Mouse (Mus musculus) kidney, embryonic 15.5 days (tissue): ENCODE results near the gene Cwf19l1. TPM values are rescaled to one million over a fixed set of nuclear protein-coding genes. Genes with fewer than 3 reads are reported as not detected.

Experiments
- ATAC-seq: fragments of 200-750 bp; cut with Nextera tagmentation; replicated peaks from 2 replicates; pipeline ENCODE4 v1.8.0; 2017; ENCODE audit warnings: moderate TSS enrichment; ENCODE audit not compliant: low FRiP score
- H3K27ac ChIP-seq: fragments of 300-500 bp; sonication (generic); 2 replicates; pipeline ENCODE4 v1.5.1; 2015; ENCODE audit warnings: mild to moderate bottlenecking, inconsistent platforms
- H3K27me3 ChIP-seq: fragments of 300-500 bp; sonication (generic); 2 replicates; pipeline ENCODE4 v1.6.1; 2015; ENCODE audit warnings: inconsistent platforms
- H3K36me3 ChIP-seq: fragments of 300-500 bp; sonication (generic); 2 replicates; pipeline ENCODE4 v1.6.1; 2015; ENCODE audit warnings: inconsistent platforms
- H3K4me1 ChIP-seq: fragments of 300-500 bp; sonication (generic); 2 replicates; pipeline ENCODE4 v1.6.1; 2015; ENCODE audit warnings: inconsistent platforms
- H3K4me2 ChIP-seq: fragments of 300-500 bp; sonication (generic); 2 replicates; pipeline ENCODE4 v1.6.1; 2015; ENCODE audit warnings: moderate library complexity, mild to moderate bottlenecking, inconsistent platforms
- H3K4me3 ChIP-seq: fragments of 300-500 bp; sonication (generic); replicated peaks from 2 replicates; pipeline ENCODE4 v1.5.1; 2015; ENCODE audit warnings: mild to moderate bottlenecking, inconsistent platforms
- H3K9ac ChIP-seq: fragments of 300-500 bp; sonication (generic); 2 replicates; pipeline ENCODE4 v1.6.1; 2015; ENCODE audit warnings: mild to moderate bottlenecking, inconsistent platforms
- H3K9me3 ChIP-seq: fragments of 300-500 bp; sonication (generic); replicated peaks from 2 replicates; pipeline ENCODE4 v1.6.1; 2016; ENCODE audit warnings: inconsistent platforms
- WGBS: fragments of 180-500 bp; shearing (Covaris S2); methylation state at CpG from one replicate; pipeline ENCODE4 v1.1.7; 2015; ENCODE audit warnings: mixed read lengths; 5-methylcytosine and 5-hydroxymethylcytosine counted together
- polyA plus RNA-seq: library from polyadenylated mRNA; unstranded; fragments of >200 nt; fragmentation: Nextera tagmentation; extraction: Ambion mirVana; gene quantifications from 2 replicates; pipeline ENCODE4 v1.2.1, GENCODE M21; 2015

Gene Cwf19l1
- polyA plus RNA-seq, 1 experiment from 2014 or later = 31.0 TPM

- H3K36me3 ChIP-seq = peaks cover 47% of the 10 kb centered on the region
- H3K27me3 ChIP-seq = no peaks in the 10 kb centered on the region
- no peak for ATAC-seq
Observed at GRCm38 (mm10) chr19:44108996-44109395, 26.7 kb downstream of the Cwf19l1 start.

GRCm38 (mm10) chr19:44107661-44108521 is 27.8 kb downstream of the Cwf19l1 start:
- Histone ChIP-seq H3K27ac (peak overlapping the region; percentile 59), H3K4me3 (peak overlapping the region; percentile 92), H3K27me3 (no peaks in the 10 kb centered on the region), H3K4me2 (peak overlapping the region; percentile 82), H3K4me1 (peaks cover 19% of the 10 kb centered on the region), H3K36me3 (peaks cover 38% of the 10 kb centered on the region), H3K9me3 (no peaks in the 10 kb centered on the region), H3K9ac (peak overlapping the region; percentile 91)
- ATAC-seq = no peak
- WGBS = 27% methylated on average over 22 of the region's 22 CpGs

More at GRCm38 (mm10) chr19:44108996-44109395, 26.7 kb downstream of the Cwf19l1 start:
- H3K4me2 ChIP-seq = no peak overlapping the region
- H3K4me1 ChIP-seq = peaks cover 19% of the 10 kb centered on the region
- H3K27ac ChIP-seq = no peak overlapping the region
- H3K9ac ChIP-seq = no peak overlapping the region
- no peak overlapping the region for H3K4me3 ChIP-seq
- H3K9me3 ChIP-seq = no peaks in the 10 kb centered on the region

- Histone ChIP-seq H3K4me2 (peak within 1 kb of the TSS; percentile 82), H3K27ac (peak within 1 kb of the TSS; percentile 59), H3K4me3 (peak within 1 kb of the TSS; percentile 92), H3K9ac (peak within 1 kb of the TSS; percentile 91), H3K9me3 (no peaks in the 10 kb centered on the region), H3K4me1 (peaks cover 19% of the 10 kb centered on the region), H3K27me3 (no peaks in the 10 kb centered on the region), H3K36me3 (peaks cover 35% of the 10 kb centered on the region)
- ATAC-seq = peak; percentile 99
- under 1% methylated on average over 66 of the region's 67 CpGs for WGBS
Observed at GRCm38 (mm10) chr19:44106831-44107660, 28.6 kb downstream of the Cwf19l1 start, which contains the start of gene Chuk. Chuk (minus strand) TSS chr19:44107480.

GRCm38 (mm10) chr19:44104393-44104792 is 31.3 kb downstream of the Cwf19l1 start:
- no peak overlapping the region for H3K4me3 ChIP-seq
- ATAC-seq = no peak
- WGBS = 79% methylated on average over 1 of the region's 1 CpGs

GRCm38 (mm10) chr19:44103001-44103400 is 32.7 kb downstream of the Cwf19l1 start:
- no peak overlapping the region for H3K4me3 ChIP-seq
- H3K27me3 ChIP-seq = no peaks in the 10 kb centered on the region
- peaks cover 17% of the 10 kb centered on the region for H3K4me1 ChIP-seq
- WGBS = 85% methylated on average over 3 of the region's 3 CpGs
- H3K36me3 ChIP-seq = peaks cover 37% of the 10 kb centered on the region
- no peak overlapping the region for H3K9ac ChIP-seq
- no peak for ATAC-seq
- H3K27ac ChIP-seq = no peak overlapping the region
- H3K9me3 ChIP-seq = no peaks in the 10 kb centered on the region
- H3K4me2 ChIP-seq = no peak overlapping the region

More at GRCm38 (mm10) chr19:44104393-44104792, 31.3 kb downstream of the Cwf19l1 start:
- Histone ChIP-seq H3K27me3 (no peaks in the 10 kb centered on the region), H3K36me3 (peaks cover 29% of the 10 kb centered on the region), H3K4me1 (peaks cover 17% of the 10 kb centered on the region), H3K27ac (no peak overlapping the region), H3K9ac (no peak overlapping the region), H3K4me2 (no peak overlapping the region), H3K9me3 (no peaks in the 10 kb centered on the region)

GRCm38 (mm10) chr19:44100840-44101239 is 34.8 kb downstream of the Cwf19l1 start:
- Histone ChIP-seq H3K27ac (no peak overlapping the region), H3K36me3 (peaks cover 56% of the 10 kb centered on the region), H3K4me2 (no peak overlapping the region), H3K27me3 (no peaks in the 10 kb centered on the region), H3K4me3 (no peak overlapping the region), H3K4me1 (peaks cover 6% of the 10 kb centered on the region), H3K9ac (no peak overlapping the region), H3K9me3 (no peaks in the 10 kb centered on the region)
- ATAC-seq = no peak

- Histone ChIP-seq H3K4me2 (no peak overlapping the region), H3K27me3 (no peaks in the 10 kb centered on the region), H3K4me3 (no peak overlapping the region), H3K9me3 (no peaks in the 10 kb centered on the region), H3K36me3 (peaks cover 82% of the 10 kb centered on the region), H3K27ac (no peak overlapping the region), H3K4me1 (no peaks in the 10 kb centered on the region), H3K9ac (no peak overlapping the region)
- ATAC-seq = no peak
- 81% methylated on average over 3 of the region's 3 CpGs for WGBS
Observed at GRCm38 (mm10) chr19:44086278-44086677, 49.4 kb downstream of the Cwf19l1 start.

GRCm38 (mm10) chr19:44080920-44081319 is 54.8 kb downstream of the Cwf19l1 start:
- Histone ChIP-seq H3K27me3 (no peaks in the 10 kb centered on the region), H3K4me2 (no peak overlapping the region), H3K9me3 (no peaks in the 10 kb centered on the region), H3K36me3 (peaks cover 76% of the 10 kb centered on the region), H3K4me1 (0 out of 2 replicates have a peak, but pooled peaks cover 3% of the 10 kb centered on the region), H3K9ac (no peak overlapping the region), H3K27ac (no peak overlapping the region), H3K4me3 (no peak overlapping the region)
- no peak for ATAC-seq
- 84% methylated on average over 2 of the region's 2 CpGs for WGBS

GRCm38 (mm10) chr19:44080023-44080422 is 55.7 kb downstream of the Cwf19l1 start:
- no peak overlapping the region for H3K27ac ChIP-seq

GRCm38 (mm10) chr19:44077024-44077423 is 58.7 kb downstream of the Cwf19l1 start:
- no peak overlapping the region for H3K4me3 ChIP-seq
- peak; percentile 91 for ATAC-seq
- 0 out of 2 replicates have a peak overlapping the region, but pooled peaks have one; percentile 9 for H3K4me2 ChIP-seq
- H3K9me3 ChIP-seq = no peaks in the 10 kb centered on the region
- no peak overlapping the region for H3K9ac ChIP-seq
- WGBS = 54% methylated on average over 4 of the region's 4 CpGs
- peak overlapping the region; percentile 77 for H3K27ac ChIP-seq
- H3K27me3 ChIP-seq = no peaks in the 10 kb centered on the region
- H3K4me1 ChIP-seq = 0 out of 2 replicates have a peak, but pooled peaks cover 3% of the 10 kb centered on the region
- peaks cover 71% of the 10 kb centered on the region for H3K36me3 ChIP-seq

More at GRCm38 (mm10) chr19:44080023-44080422, 55.7 kb downstream of the Cwf19l1 start:
- Histone ChIP-seq H3K9ac (no peak overlapping the region), H3K9me3 (no peaks in the 10 kb centered on the region), H3K27me3 (no peaks in the 10 kb centered on the region), H3K4me2 (no peak overlapping the region), H3K4me3 (no peak overlapping the region), H3K4me1 (0 out of 2 replicates have a peak, but pooled peaks cover 3% of the 10 kb centered on the region), H3K36me3 (peaks cover 78% of the 10 kb centered on the region)
- WGBS = 83% methylated on average over 2 of the region's 2 CpGs
- ATAC-seq = no peak

- H3K9ac ChIP-seq = no peak overlapping the region
- peak overlapping the region; percentile 77 for H3K27ac ChIP-seq
- no peak overlapping the region for H3K4me3 ChIP-seq
- H3K4me2 ChIP-seq = 0 out of 2 replicates have a peak overlapping the region, but pooled peaks have one; percentile 9
- WGBS = 35% methylated on average over 9 of the region's 9 CpGs
- H3K4me1 ChIP-seq = 0 out of 2 replicates have a peak, but pooled peaks cover 3% of the 10 kb centered on the region
- H3K27me3 ChIP-seq = no peaks in the 10 kb centered on the region
- ATAC-seq = peak; percentile 88
- H3K36me3 ChIP-seq = peaks cover 67% of the 10 kb centered on the region
- no peaks in the 10 kb centered on the region for H3K9me3 ChIP-seq
Observed at GRCm38 (mm10) chr19:44076457-44076856, 59.2 kb downstream of the Cwf19l1 start.

GRCm38 (mm10) chr19:44074986-44075385 is 60.7 kb downstream of the Cwf19l1 start:
- Histone ChIP-seq H3K9ac (no peak overlapping the region), H3K4me3 (no peak overlapping the region), H3K27me3 (no peaks in the 10 kb centered on the region), H3K9me3 (no peaks in the 10 kb centered on the region), H3K4me1 (peaks cover 6% of the 10 kb centered on the region), H3K4me2 (no peak overlapping the region), H3K27ac (no peak overlapping the region), H3K36me3 (peaks cover 60% of the 10 kb centered on the region)
- WGBS = 81% methylated on average over 11 of the region's 11 CpGs
- no peak for ATAC-seq
